Mouse (Mus musculus): Measurements from ENCODE around the gene Jarid2.

- TF ChIP-seq POLR2A (IDR thresholded peaks at IDR 0.05; ENCODE audit: control insufficient read depth, low read depth, low read length) (no peak), CTCF (IDR thresholded peaks at IDR 0.05; ENCODE audit: control insufficient read depth, insufficient read depth, insufficient replicate concordance, low read depth, low read length) (no peak)
Observed at GRCm38 (mm10) chr13:44697628-44698027, 31.6 kb upstream of the Jarid2 start.

All from testis, adult 2 months (tissue).